Mouse (Mus musculus): Measurements from ENCODE around the gene Atp5d. TPM values are rescaled to one million over a fixed set of nuclear protein-coding genes. Genes with fewer than 3 reads are reported as not detected.

Gene Atp5d
- polyA plus RNA-seq, 1 experiment from 2014 or later, result 498 TPM

DNA sequence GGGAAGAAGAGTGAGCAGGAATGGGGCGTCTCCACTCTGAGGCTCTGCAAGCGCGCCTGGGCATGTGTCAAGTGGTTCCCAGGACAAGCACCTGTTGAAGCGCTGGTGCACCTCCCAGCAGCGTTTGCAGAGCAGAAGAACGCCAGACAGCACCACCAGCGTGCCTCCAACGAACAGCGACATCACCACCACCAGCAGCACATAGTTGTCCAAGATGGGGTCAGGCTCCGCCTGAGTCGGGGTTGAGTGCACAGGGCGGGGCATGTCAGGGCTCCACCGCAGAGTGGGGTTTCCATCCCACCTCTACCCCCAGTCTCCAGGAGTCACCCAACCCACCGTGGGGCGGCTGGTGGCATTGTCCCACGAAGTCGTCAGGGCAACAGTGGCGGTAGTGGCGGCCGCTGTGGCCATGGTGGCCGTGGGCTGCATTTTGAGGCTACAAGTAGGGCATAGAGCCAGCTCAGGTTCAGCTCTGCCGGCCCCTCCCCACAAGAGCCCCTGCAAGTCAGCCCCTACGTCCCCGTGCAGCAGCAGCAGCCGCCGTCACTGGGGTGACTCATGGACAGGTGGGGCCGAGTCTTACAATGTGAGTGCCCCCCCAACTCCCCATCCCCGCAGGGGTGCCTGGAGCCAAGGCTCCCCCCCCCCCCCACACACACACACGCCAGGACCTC is 1.3 kb upstream of the Atp5d start:
- Histone ChIP-seq H3K9me3 (no peaks in the 10 kb centered on the region), H3K27me3 (ENCODE audit: poor library complexity, severe bottlenecking) (peaks cover 76% of the 10 kb centered on the region), H3K4me3 (peak overlapping the region; percentile 67), H3K4me1 (peaks cover 70% of the 10 kb centered on the region), H3K27ac (peak overlapping the region; percentile 91), H3K36me3 (replicated peaks) (peaks cover 46% of the 10 kb centered on the region)
- WGBS, result 3% methylated on average over 29 of the region's 29 CpGs
- DNase-seq (ENCODE audit: extremely low spot score, low spot score), result peak; percentile 51

DNA sequence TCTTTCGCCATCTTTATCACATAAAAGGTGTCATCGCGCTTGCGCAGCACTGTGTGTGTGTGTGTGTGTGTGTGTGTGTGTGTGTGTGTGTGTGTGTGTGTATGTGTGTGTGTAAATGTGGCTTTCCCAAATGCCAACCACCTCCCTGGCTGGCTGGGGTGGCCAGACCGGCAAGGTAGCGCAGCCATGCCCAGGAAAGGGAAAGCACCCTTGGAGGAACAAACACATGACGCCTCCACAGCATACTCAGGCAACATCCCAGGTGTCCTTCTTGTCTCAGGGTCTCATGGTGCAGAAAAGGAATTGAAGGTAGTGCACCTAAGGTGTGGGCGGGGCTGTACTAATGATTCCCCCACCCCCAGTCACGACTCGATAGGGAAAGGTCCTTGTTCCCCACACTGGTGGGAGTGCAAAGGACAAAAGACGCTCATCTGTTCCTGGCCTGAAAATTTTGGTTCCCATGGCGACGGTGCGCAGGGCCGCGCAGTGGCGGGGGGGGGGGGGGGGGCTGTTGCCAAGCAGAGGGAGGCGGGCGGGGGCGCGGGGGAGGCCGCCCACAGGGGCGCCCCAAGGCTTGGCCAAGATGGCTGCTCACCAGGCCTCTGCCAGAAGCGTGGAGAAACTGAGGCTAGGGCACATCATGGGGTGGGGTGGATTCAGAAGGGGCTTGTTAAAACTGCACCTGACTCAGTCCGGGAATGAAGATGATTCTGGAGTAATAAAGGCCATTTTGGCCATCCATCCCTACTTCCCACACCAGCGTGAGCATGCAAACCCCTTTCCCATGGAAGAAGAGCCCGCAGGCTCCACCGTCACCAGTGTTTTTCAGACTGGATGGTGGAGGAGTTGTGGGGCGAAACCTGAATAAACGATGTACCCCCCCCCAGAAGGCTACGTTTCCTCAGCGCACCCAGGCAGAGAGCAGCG is 543 bp upstream of the Atp5d start:
- peak; percentile 53 for DNase-seq (ENCODE audit: extremely low spot score, low spot score)
- Histone ChIP-seq H3K4me1 (peaks cover 70% of the 10 kb centered on the region), H3K36me3 (replicated peaks) (peaks cover 38% of the 10 kb centered on the region), H3K4me3 (peak overlapping the region; percentile 67), H3K27ac (peak overlapping the region; percentile 91), H3K27me3 (ENCODE audit: poor library complexity, severe bottlenecking) (peaks cover 68% of the 10 kb centered on the region), H3K9me3 (no peaks in the 10 kb centered on the region)
- WGBS, result 2% methylated on average over 30 of the region's 33 CpGs

- Histone ChIP-seq H3K27me3 (ENCODE audit: poor library complexity, severe bottlenecking) (peaks cover 53% of the 10 kb centered on the region), H3K4me3 (peak overlapping the region; percentile 67), H3K4me1 (peaks cover 78% of the 10 kb centered on the region), H3K36me3 (replicated peaks) (peaks cover 36% of the 10 kb centered on the region), H3K27ac (peak overlapping the region; percentile 91), H3K9me3 (no peaks in the 10 kb centered on the region)
- WGBS, result 2% methylated on average over 9 of the region's 10 CpGs
- no peak for DNase-seq (ENCODE audit: extremely low spot score, low spot score)
Observed at GRCm38 (mm10) chr10:80139439-80139775, 975 bp downstream of the Atp5d start.

DNA sequence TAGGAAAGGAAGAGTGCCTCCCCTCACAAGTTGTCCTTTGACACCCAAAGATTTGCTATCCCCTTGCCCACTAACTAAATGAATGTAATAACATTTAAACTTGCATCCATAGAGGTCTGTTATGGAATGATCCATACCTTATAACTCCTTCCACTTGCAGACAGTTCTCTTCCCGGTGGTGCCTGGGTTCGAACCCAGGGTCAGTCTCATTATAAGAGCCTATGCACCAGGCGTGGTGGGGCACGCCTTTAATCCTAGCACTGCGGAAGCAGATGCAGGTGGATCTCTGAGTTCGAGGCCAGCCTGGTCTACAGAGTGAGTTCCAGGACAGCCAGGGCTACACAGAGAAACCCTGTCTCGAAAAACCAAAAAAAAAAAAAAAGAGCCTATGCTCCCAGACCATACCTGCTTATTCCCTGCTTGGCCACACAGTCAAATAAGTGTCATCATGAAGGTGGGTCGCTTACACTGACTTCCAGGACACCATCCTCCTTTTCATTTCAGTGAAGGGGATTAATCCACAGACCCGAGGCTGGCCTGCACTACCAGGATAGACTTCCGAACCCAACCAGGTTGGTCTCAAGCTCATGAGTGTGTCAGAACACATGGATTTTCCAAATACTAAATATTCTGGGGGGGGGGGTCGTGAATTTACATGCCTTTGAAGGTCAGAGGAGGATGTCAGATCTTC is 1.7 kb downstream of the Atp5d start:
- no peak for DNase-seq (ENCODE audit: extremely low spot score, low spot score)
- Histone ChIP-seq H3K27ac (peak overlapping the region; percentile 85; the same call in 1 of the 2 replicates), H3K27me3 (ENCODE audit: poor library complexity, severe bottlenecking) (peaks cover 45% of the 10 kb centered on the region), H3K4me1 (peaks cover 85% of the 10 kb centered on the region), H3K9me3 (no peaks in the 10 kb centered on the region), H3K4me3 (peak overlapping the region; percentile 95), H3K36me3 (replicated peaks) (peaks cover 36% of the 10 kb centered on the region)
- WGBS, result 73% methylated on average over 11 of the region's 11 CpGs

GRCm38 (mm10) chr10:80140666-80141035 is 2.2 kb downstream of the Atp5d start, which contains the start of gene Cbarp:
TSS of gene Cbarp (minus strand) at chr10:80140835.
- Histone ChIP-seq H3K27ac (peak within 1 kb of the TSS; percentile 85), H3K27me3 (ENCODE audit: poor library complexity, severe bottlenecking) (peaks cover 40% of the 10 kb centered on the region), H3K9me3 (no peaks in the 10 kb centered on the region), H3K4me3 (peak within 1 kb of the TSS; percentile 95), H3K4me1 (peaks cover 90% of the 10 kb centered on the region), H3K36me3 (replicated peaks) (peaks cover 36% of the 10 kb centered on the region)
- WGBS, result 75% methylated on average over 10 of the region's 10 CpGs
- no peak for DNase-seq (ENCODE audit: extremely low spot score, low spot score)

- Histone ChIP-seq H3K36me3 (replicated peaks) (peaks cover 36% of the 10 kb centered on the region), H3K9me3 (no peaks in the 10 kb centered on the region), H3K27ac (peak overlapping the region; percentile 85), H3K4me3 (peak overlapping the region; percentile 95), H3K27me3 (ENCODE audit: poor library complexity, severe bottlenecking) (peaks cover 34% of the 10 kb centered on the region), H3K4me1 (peaks cover 92% of the 10 kb centered on the region)
- DNase-seq (ENCODE audit: extremely low spot score, low spot score), result peak; percentile 92
- WGBS, result under 1% methylated on average over 29 of the region's 29 CpGs
Observed at GRCm38 (mm10) chr10:80141243-80141642, 2.8 kb downstream of the Atp5d start.

- WGBS, result under 1% methylated on average over 43 of the region's 43 CpGs
- H3K27ac ChIP-seq, result peak overlapping the region; percentile 89
- peaks cover 27% of the 10 kb centered on the region for H3K27me3 ChIP-seq (ENCODE audit: poor library complexity, severe bottlenecking)
- peaks cover 92% of the 10 kb centered on the region for H3K4me1 ChIP-seq
- H3K36me3 ChIP-seq (replicated peaks), result peaks cover 38% of the 10 kb centered on the region
- H3K9me3 ChIP-seq, result no peaks in the 10 kb centered on the region
- peak overlapping the region; percentile 95 for H3K4me3 ChIP-seq
- DNase-seq (ENCODE audit: extremely low spot score, low spot score), result peak; percentile 93
Observed at GRCm38 (mm10) chr10:80141786-80142529, 3.5 kb downstream of the Atp5d start.

DNA sequence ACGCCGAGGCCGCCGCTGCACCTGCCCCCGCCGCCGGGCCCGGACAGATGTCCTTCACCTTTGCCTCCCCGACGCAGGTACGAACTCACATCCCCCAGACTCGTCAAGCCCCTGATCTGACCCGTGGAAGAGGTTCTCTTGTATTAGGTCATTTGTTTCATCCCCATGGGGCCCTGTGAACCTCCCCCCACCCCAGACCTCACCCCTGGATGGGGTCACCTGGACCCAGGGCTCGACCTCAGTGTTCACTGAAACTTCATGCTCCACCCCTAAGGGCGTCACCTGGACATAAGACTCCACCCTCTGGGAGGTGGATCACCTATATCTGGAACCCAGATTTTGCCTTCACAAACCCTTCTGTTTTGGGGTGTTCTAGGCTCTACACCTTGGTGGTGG is 4.1 kb downstream of the Atp5d start:
- Histone ChIP-seq H3K4me3 (peak overlapping the region; percentile 95), H3K4me1 (peaks cover 92% of the 10 kb centered on the region), H3K36me3 (replicated peaks) (peaks cover 41% of the 10 kb centered on the region), H3K27me3 (ENCODE audit: poor library complexity, severe bottlenecking) (peaks cover 21% of the 10 kb centered on the region), H3K9me3 (no peaks in the 10 kb centered on the region), H3K27ac (peak overlapping the region; percentile 89)
- whole genome bisulfite sequencing, result under 1% methylated on average over 15 of the region's 15 CpGs
- no peak for DNase-seq (ENCODE audit: extremely low spot score, low spot score)

DNA sequence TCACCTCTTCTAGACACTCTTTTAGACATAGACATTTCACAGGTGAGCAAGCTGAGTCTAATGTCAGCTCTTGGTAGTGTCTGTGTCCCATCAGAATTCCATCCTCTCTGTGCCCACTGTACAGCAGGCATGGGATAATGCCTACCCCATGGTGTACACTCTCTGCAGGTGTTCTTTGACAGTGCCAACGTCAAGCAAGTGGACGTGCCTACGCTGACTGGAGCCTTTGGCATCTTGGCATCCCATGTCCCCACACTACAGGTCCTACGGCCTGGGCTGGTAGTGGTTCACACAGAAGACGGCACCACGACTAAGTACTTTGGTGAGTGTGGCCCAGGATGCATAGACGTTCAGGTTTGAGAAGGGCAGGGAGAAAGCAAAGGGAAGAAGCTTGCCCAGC is 5.2 kb downstream of the Atp5d start:
- Histone ChIP-seq H3K27me3 (ENCODE audit: poor library complexity, severe bottlenecking) (peaks cover 10% of the 10 kb centered on the region; the same call in 1 of the 2 replicates), H3K9me3 (no peaks in the 10 kb centered on the region), H3K36me3 (replicated peaks) (peaks cover 41% of the 10 kb centered on the region), H3K4me1 (peaks cover 92% of the 10 kb centered on the region), H3K4me3 (peak overlapping the region; percentile 95; the same call in 1 of the 2 replicates), H3K27ac (no peak overlapping the region)
- DNase-seq (ENCODE audit: extremely low spot score, low spot score), result no peak
- WGBS, result 95% methylated on average over 7 of the region's 7 CpGs

- Histone ChIP-seq H3K27me3 (ENCODE audit: poor library complexity, severe bottlenecking) (peaks cover 9% of the 10 kb centered on the region; the same call in 1 of the 2 replicates), H3K9me3 (no peaks in the 10 kb centered on the region), H3K4me3 (peak overlapping the region; percentile 95; the same call in 1 of the 2 replicates), H3K4me1 (peaks cover 88% of the 10 kb centered on the region), H3K36me3 (replicated peaks) (peaks cover 41% of the 10 kb centered on the region), H3K27ac (no peak overlapping the region)
- WGBS, result 93% methylated on average over 12 of the region's 12 CpGs
- no peak for DNase-seq (ENCODE audit: extremely low spot score, low spot score)
Observed at GRCm38 (mm10) chr10:80144159-80144558, 5.7 kb downstream of the Atp5d start.

DNA sequence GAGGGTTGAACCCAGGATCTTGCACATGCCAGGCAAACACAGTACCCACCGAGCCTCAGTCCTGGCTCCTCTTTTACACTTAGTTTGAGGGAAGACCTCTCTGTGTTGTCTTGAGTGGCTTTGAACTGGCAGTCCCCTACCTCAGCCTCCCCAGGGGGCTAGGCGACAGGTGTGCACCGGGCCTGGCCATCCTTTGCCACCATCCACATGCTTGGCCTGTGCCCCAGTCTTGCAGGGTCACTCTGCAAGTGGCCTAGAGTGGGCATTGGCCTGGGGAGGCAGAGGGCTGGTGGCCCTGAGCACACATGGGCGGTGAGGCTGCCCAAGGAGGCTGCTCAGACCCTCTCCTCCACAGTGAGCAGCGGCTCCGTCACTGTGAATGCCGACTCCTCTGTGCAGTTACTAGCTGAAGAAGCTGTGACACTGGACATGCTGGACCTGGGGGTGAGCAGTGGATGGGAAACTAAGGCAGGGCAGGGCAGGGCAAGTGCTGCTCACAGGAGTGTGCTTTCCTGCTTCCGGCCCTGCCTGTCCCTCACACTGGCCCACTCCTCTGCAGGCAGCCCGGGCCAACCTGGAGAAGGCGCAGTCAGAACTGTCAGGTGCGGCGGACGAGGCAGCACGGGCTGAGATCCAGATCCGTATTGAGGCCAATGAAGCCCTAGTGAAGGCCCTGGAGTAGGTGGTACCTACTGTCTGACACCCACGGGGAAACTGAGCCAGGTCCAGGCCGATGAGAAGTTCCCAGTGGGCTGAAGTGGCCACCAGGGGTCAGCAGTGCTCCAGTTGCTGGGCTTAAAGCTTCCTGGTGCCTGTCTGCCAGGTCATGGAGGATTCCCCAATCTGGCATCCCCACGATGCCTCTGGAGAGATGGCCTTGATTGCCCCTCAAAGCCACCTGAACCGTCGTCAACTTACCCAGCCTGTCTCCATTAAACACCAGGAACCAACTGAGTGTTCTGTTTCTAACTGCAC is 6.7 kb downstream of the Atp5d start:
- peak overlapping the region; percentile 95 for H3K4me3 ChIP-seq
- 78% methylated on average over 20 of the region's 20 CpGs for WGBS
- no peaks in the 10 kb centered on the region for H3K9me3 ChIP-seq
- H3K4me1 ChIP-seq, result peaks cover 82% of the 10 kb centered on the region
- peaks cover 3% of the 10 kb centered on the region; the same call in 1 of the 2 replicates for H3K27me3 ChIP-seq (ENCODE audit: poor library complexity, severe bottlenecking)
- peaks cover 46% of the 10 kb centered on the region for H3K36me3 ChIP-seq (replicated peaks)
- DNase-seq (ENCODE audit: extremely low spot score, low spot score), result peak; percentile 78
- peak overlapping the region; percentile 99; the same call in 1 of the 2 replicates for H3K27ac ChIP-seq

Measured in forebrain, embryonic 10.5 days (tissue).